Mouse (Mus musculus): Measurements from ENCODE around the gene Chil1.

Gene Chil1

GRCm38 (mm10) chr1:134168985-134169697 lies 12.8 kb upstream of the Chil1 start:
- no peak for DNase-seq (ENCODE audit: low spot score in 2 of 2)

- DNase-seq (ENCODE audit: low spot score in 2 of 2): no peak
Observed at GRCm38 (mm10) chr1:134173081-134173480, 8.9 kb upstream of the Chil1 start.

- DNase-seq (ENCODE audit: low spot score in 2 of 2): no peak
Observed at GRCm38 (mm10) chr1:134177976-134178375, 4.0 kb upstream of the Chil1 start.

- DNase-seq (ENCODE audit: low spot score in 2 of 2): no peak
Observed at GRCm38 (mm10) chr1:134184089-134184488, 2.1 kb downstream of the Chil1 start.

GRCm38 (mm10) chr1:134188217-134188616 lies 6.2 kb downstream of the Chil1 start:
- DNase-seq (ENCODE audit: low spot score in 2 of 2): no peak

- peak in 1 of 2 experiments; percentile 57 for DNase-seq (ENCODE audit: low spot score in 2 of 2)
Observed at GRCm38 (mm10) chr1:134188989-134189729, 7.2 kb downstream of the Chil1 start.

GRCm38 (mm10) chr1:134191192-134191591 lies 9.2 kb downstream of the Chil1 start:
- no peak for DNase-seq (ENCODE audit: low spot score in 2 of 2)

- no peak for DNase-seq (ENCODE audit: low spot score in 2 of 2)
Observed at GRCm38 (mm10) chr1:134192024-134192423, 10.0 kb downstream of the Chil1 start.

- no peak for DNase-seq (ENCODE audit: low spot score in 2 of 2)
Observed at GRCm38 (mm10) chr1:134193126-134193525, 11.2 kb downstream of the Chil1 start, which contains the start of gene Mybph. Gene Mybph (plus strand): TSS chr1:134193448.

- no peak for DNase-seq (ENCODE audit: low spot score in 2 of 2)
Observed at GRCm38 (mm10) chr1:134193674-134194197, 11.8 kb downstream of the Chil1 start.

GRCm38 (mm10) chr1:134194298-134195022 lies 12.5 kb downstream of the Chil1 start:
- no peak for DNase-seq (ENCODE audit: low spot score in 2 of 2)

- no peak for DNase-seq (ENCODE audit: low spot score in 2 of 2)
Observed at GRCm38 (mm10) chr1:134195117-134195516, 13.1 kb downstream of the Chil1 start.

GRCm38 (mm10) chr1:134195571-134195970 lies 13.6 kb downstream of the Chil1 start:
- DNase-seq (ENCODE audit: low spot score in 2 of 2): peak in 1 of 2 experiments; percentile 72

- peak in 1 of 2 experiments; percentile 53 for DNase-seq (ENCODE audit: low spot score in 2 of 2)
Observed at GRCm38 (mm10) chr1:134195979-134196378, 14.0 kb downstream of the Chil1 start.

GRCm38 (mm10) chr1:134196386-134196785 lies 14.4 kb downstream of the Chil1 start:
- peak in 1 of 2 experiments; percentile 87 for DNase-seq (ENCODE audit: low spot score in 2 of 2)

- no peak for DNase-seq (ENCODE audit: low spot score in 2 of 2)
Observed at GRCm38 (mm10) chr1:134197325-134197982, 15.5 kb downstream of the Chil1 start.

GRCm38 (mm10) chr1:134198197-134198995 lies 16.4 kb downstream of the Chil1 start:
- no peak for DNase-seq (ENCODE audit: low spot score in 2 of 2)

GRCm38 (mm10) chr1:134200481-134200880 lies 18.5 kb downstream of the Chil1 start:
- DNase-seq (ENCODE audit: low spot score in 2 of 2): no peak

- DNase-seq (ENCODE audit: low spot score in 2 of 2): no peak
Observed at GRCm38 (mm10) chr1:134200998-134201686, 19.2 kb downstream of the Chil1 start.

Measured in left cerebral cortex, adult 9 months (tissue).